Mouse (Mus musculus) CH12.LX (cell line): ENCODE data around the gene Abca7. TPM values are rescaled to one million over a fixed set of nuclear protein-coding genes. Genes with fewer than 3 reads are reported as not detected.

Experiments used
- DNase-seq: peaks from one replicate; pipeline ENCODE4 v3.0.0-alpha.2; 2013; ENCODE audit errors: extremely low read depth
- H3K27ac ChIP-seq: 2 replicates; pipeline ENCODE4 v1.5.1; 2012; ENCODE audit warnings: low read depth, mild to moderate bottlenecking, control low read depth, moderate library complexity; ENCODE audit not compliant: insufficient read depth
- H3K27me3 ChIP-seq: replicated peaks from 2 replicates; pipeline ENCODE3; 2012; ENCODE audit warnings: inconsistent platforms
- H3K36me3 ChIP-seq, 2 experiments: replicated peaks in 1 of 2; 2 replicates each; pipeline versions ENCODE3 to v1.6.1; 2012; ENCODE audit warnings: inconsistent platforms in 1 of 2, low read length in 1 of 2, mild to moderate bottlenecking in 1 of 2, mixed read lengths in 1 of 2, moderate library complexity in 1 of 2; ENCODE audit not compliant: control insufficient read depth in 1 of 2, insufficient read depth in 1 of 2
- H3K4me1 ChIP-seq, 2 experiments: 2 replicates each; pipeline ENCODE4 v1.6.1; 2012; ENCODE audit warnings: inconsistent platforms in 1 of 2, moderate library complexity in 1 of 2; ENCODE audit not compliant: insufficient read depth in 2 of 2, control insufficient read depth in 1 of 2
- H3K4me2 ChIP-seq: 2 replicates; pipeline ENCODE4 v1.6.1; 2012; ENCODE audit warnings: low read depth, mild to moderate bottlenecking, control low read depth; ENCODE audit not compliant: poor library complexity, insufficient read depth, severe bottlenecking
- H3K4me3 ChIP-seq, 3 experiments: fragments of 150-350 bp in 1 of 3; sonication (generic) in 1 of 3; replicated peaks in 1 of 3; 2 replicates each; pipeline versions ENCODE3 to v1.5.1; 2011 to 2012; ENCODE audit warnings: low read depth in 2 of 3, low read length in 2 of 3, mild to moderate bottlenecking in 2 of 3, moderate library complexity in 2 of 3, control low read depth in 1 of 3, improper control_type of control experiment in 1 of 3, inconsistent platforms in 1 of 3, mixed read lengths in 1 of 3; ENCODE audit not compliant: poor library complexity in 1 of 3
- H3K79me2 ChIP-seq: replicated peaks from 2 replicates; pipeline ENCODE4 v1.6.1; 2012; ENCODE audit warnings: mild to moderate bottlenecking, moderate library complexity; ENCODE audit not compliant: control insufficient read depth, poor library complexity, insufficient read depth, severe bottlenecking; ENCODE audit errors: extremely low read depth
- H3K9ac ChIP-seq: 2 replicates; pipeline ENCODE4 v1.6.1; 2012; ENCODE audit warnings: low read depth, mild to moderate bottlenecking, control low read depth, moderate library complexity; ENCODE audit not compliant: insufficient read depth
- H3K9me3 ChIP-seq: replicated peaks from 2 replicates; pipeline ENCODE3; 2012; ENCODE audit warnings: low read length, inconsistent platforms, mixed read lengths
- BHLHE40 ChIP-seq: IDR thresholded peaks from 2 replicates; pipeline ENCODE4 v1.6.1; 2011; ENCODE audit warnings: mild to moderate bottlenecking, low read depth, low read length, improper control_type of control experiment
- CHD2 ChIP-seq: IDR thresholded peaks from 2 replicates; pipeline ENCODE4 v1.6.1; 2011; ENCODE audit warnings: low read length, improper control_type of control experiment
- CTCF ChIP-seq, 2 experiments: IDR thresholded peaks in 1 of 2; conservative IDR thresholded peaks in 1 of 2; 2 replicates each; pipeline ENCODE4 v1.5.1; 2011 to 2012; ENCODE audit warnings: low read depth in 2 of 2, low read length in 2 of 2, improper control_type of control experiment in 1 of 2, inconsistent platforms in 1 of 2, mild to moderate bottlenecking in 1 of 2, moderate library complexity in 1 of 2
- E2F4 ChIP-seq: IDR thresholded peaks from 2 replicates; pipeline ENCODE4 v1.6.1; 2011; ENCODE audit warnings: low read depth, low read length, improper control_type of control experiment; ENCODE audit not compliant: insufficient replicate concordance
- ELF1 ChIP-seq: IDR thresholded peaks from 2 replicates; pipeline ENCODE4 v1.6.1; 2014; ENCODE audit warnings: low read depth, mild to moderate bottlenecking, inconsistent platforms, low read length, improper control_type of control experiment
- IRF4 ChIP-seq: IDR thresholded peaks from 2 replicates; pipeline ENCODE4 v1.6.1; 2014; ENCODE audit warnings: low read depth, mild to moderate bottlenecking, inconsistent platforms, low read length, improper control_type of control experiment
- MAFK ChIP-seq: IDR thresholded peaks from 2 replicates; pipeline ENCODE4 v1.6.1; 2011; ENCODE audit warnings: low read length, improper control_type of control experiment; ENCODE audit not compliant: insufficient replicate concordance
- MAZ ChIP-seq: IDR thresholded peaks from 2 replicates; pipeline ENCODE4 v1.6.1; 2012; ENCODE audit warnings: low read depth, mild to moderate bottlenecking, inconsistent platforms, low read length, improper control_type of control experiment, moderate library complexity
- MXI1 ChIP-seq: IDR thresholded peaks from 2 replicates; pipeline ENCODE4 v1.6.1; 2011; ENCODE audit warnings: mild to moderate bottlenecking, low read depth, low read length, improper control_type of control experiment
- PAX5 ChIP-seq: IDR thresholded peaks from 2 replicates; pipeline ENCODE4 v1.6.1; 2012; ENCODE audit warnings: low read length, inconsistent platforms, mixed read lengths
- POLR2A ChIP-seq: IDR thresholded peaks from 2 replicates; pipeline ENCODE4 v1.6.1; 2011; ENCODE audit warnings: low read depth, mild to moderate bottlenecking, improper control_type of control experiment, low read length
- RCOR1 ChIP-seq: conservative IDR thresholded peaks from 2 replicates; pipeline ENCODE4 v1.6.1; 2012; ENCODE audit warnings: low read depth, mild to moderate bottlenecking, inconsistent platforms, low read length, improper control_type of control experiment
- SIN3A ChIP-seq: IDR thresholded peaks from 2 replicates; pipeline ENCODE4 v1.6.1; 2012; ENCODE audit warnings: low read length, improper control_type of control experiment, inconsistent platforms
- SMC3 ChIP-seq: IDR thresholded peaks from 2 replicates; pipeline ENCODE4 v1.6.1; 2011; ENCODE audit warnings: low read depth, low read length, improper control_type of control experiment
- TBP ChIP-seq: conservative IDR thresholded peaks from 2 replicates; pipeline ENCODE4 v1.6.1; 2011; ENCODE audit warnings: low read depth, low read length, improper control_type of control experiment
- USF1 ChIP-seq: IDR thresholded peaks from 2 replicates; pipeline ENCODE4 v1.6.1; 2014; ENCODE audit warnings: low read depth, mild to moderate bottlenecking, inconsistent platforms, low read length, improper control_type of control experiment
- USF2 ChIP-seq: conservative IDR thresholded peaks from 2 replicates; pipeline ENCODE4 v1.6.1; 2011; ENCODE audit warnings: low read depth, low read length, improper control_type of control experiment
- ZC3H11A ChIP-seq: IDR thresholded peaks from 2 replicates; pipeline ENCODE4 v1.6.1; 2012; ENCODE audit warnings: low read depth, mild to moderate bottlenecking, inconsistent platforms, low read length, improper control_type of control experiment
- ZKSCAN1 ChIP-seq: IDR thresholded peaks from 2 replicates; pipeline ENCODE4 v1.6.1; 2012; ENCODE audit warnings: low read depth, inconsistent platforms, low read length, improper control_type of control experiment, borderline replicate concordance
- dilution Hi-C: fragments of 300-500 bp; cut with MboI; formaldehyde crosslinking; loops from 2 replicates; pipeline ENCODE4 v1.14.3; 2020; ENCODE audit warnings: low sequenced_read_pairs; ENCODE audit not compliant: extremely low pct_unique_long_range_greater_than_20kb, extremely low pct_ligation_motif_present
- in situ Hi-C: fragments of 300-500 bp; cut with MboI; formaldehyde crosslinking; loops from 3 replicates; pipeline ENCODE4 v1.14.3; 2019; ENCODE audit warnings: low sequenced_read_pairs, low pct_ligation_motif_present, low pct_unique_long_range_greater_than_20kb, mixed read lengths
- polyA plus RNA-seq: library from polyadenylated mRNA; unstranded; fragments of >175 nt; gene quantifications from 2 replicates; pipeline ENCODE4 v1.2.1, GENCODE M21; 2012; ENCODE audit warnings: low read depth; ENCODE audit not compliant: insufficient read length
- total RNA-seq, 2 experiments: library from RNA; depleted of rRNA; stranded (reverse); fragments of 300-350 nt in 1 of 2; fragments of >200 nt in 1 of 2; gene quantifications; 2 replicates each; pipeline ENCODE4 v1.2.3; 2012 to 2014

Abca7 gene
- total and polyA plus RNA-seq, 3 experiments = 2.3 to 7.0 (median 6.1) TPM

- TF ChIP-seq E2F4 (no peak), ELF1 (peak; percentile 69), ZC3H11A (no peak)
Measured at GRCm38 (mm10) chr10:80016511-80016910, 20.2 kb downstream of the Abca7 start, which contains the start of gene Arhgap45 (continued).

DNA sequence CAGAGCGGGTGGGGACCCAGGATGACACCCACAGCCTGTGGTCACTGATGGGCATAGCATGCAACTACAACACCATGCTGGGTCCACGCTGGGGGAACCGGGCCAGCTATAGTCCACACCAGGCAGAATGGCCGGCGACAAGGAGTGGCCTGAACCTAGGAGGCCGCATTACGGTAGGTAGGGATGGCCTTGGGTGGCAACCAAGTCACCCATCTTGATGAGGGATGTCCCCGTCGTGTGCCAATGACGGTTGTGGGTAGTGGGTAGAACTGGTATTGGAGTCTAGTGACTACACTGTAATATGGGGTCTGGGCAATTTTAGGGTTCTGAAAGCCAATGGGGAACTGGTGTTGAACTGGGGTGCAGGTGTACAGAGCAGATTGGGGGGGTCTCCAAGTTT lies 20.6 kb downstream of the Abca7 start:
- Histone ChIP-seq H3K9ac (peak overlapping the region; percentile 86), H3K4me1 (peaks cover 12 to 34% of the 10 kb centered on the region in 2 experiments), H3K27ac (peak overlapping the region; percentile 44), H3K27me3 (no peaks in the 10 kb centered on the region), H3K9me3 (no peaks in the 10 kb centered on the region), H3K4me2 (peak overlapping the region; percentile 85), H3K4me3 (peak overlapping the region; percentile 77 to 81 (median 80)), H3K36me3 (peaks cover 40 to 75% of the 10 kb centered on the region in 2 experiments), H3K79me2 (peaks cover 8% of the 10 kb centered on the region)
- dilution Hi-C loops = no loop called here
- DNase-seq = no peak
- in situ Hi-C loops = no loop called here
- TF ChIP-seq E2F4 (no peak), MXI1 (no peak), TBP (no peak), CTCF (conservative IDR thresholded peaks at IDR 0.05 in 1 of 2, IDR thresholded peaks at IDR 0.05 in 1 of 2; ENCODE audit: low read depth in 2 of 2, low read length in 2 of 2) (no peak), MAFK (no peak), RCOR1 (no peak), IRF4 (no peak), ZKSCAN1 (no peak), PAX5 (no peak), POLR2A (no peak), SMC3 (no peak)

DNA sequence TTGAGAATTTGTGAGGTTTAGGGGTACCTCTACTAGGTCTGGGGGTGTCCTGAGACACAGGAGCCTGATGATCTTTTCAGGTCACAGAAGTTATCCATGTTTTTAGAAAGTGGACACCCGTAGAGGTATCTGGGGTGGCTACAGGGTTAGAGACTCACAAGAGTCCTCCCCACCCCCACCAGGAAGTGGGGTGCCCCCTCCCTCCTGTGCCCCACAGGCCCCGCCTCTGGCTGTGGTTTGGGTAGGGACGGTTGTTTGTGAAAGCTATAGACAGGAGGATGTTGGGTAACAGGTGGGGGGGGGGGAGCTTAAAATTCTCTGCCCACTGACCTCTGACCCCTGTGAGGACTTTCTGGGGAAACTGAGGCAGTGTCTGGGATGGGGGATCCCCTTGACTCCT lies 21.1 kb downstream of the Abca7 start:
- dilution Hi-C loops (no loop called here), in situ Hi-C loops (no loop called here)
- peak overlapping the region; percentile 86 for H3K9ac ChIP-seq
- H3K36me3 ChIP-seq = peaks cover 42 to 75% of the 10 kb centered on the region in 2 experiments
- H3K9me3 ChIP-seq = no peaks in the 10 kb centered on the region
- peak; percentile 70 for DNase-seq
- H3K27me3 ChIP-seq = no peaks in the 10 kb centered on the region
- H3K4me1 ChIP-seq = peaks cover 12 to 34% of the 10 kb centered on the region in 2 experiments
- H3K27ac ChIP-seq = peak overlapping the region; percentile 62
- peaks cover 8% of the 10 kb centered on the region for H3K79me2 ChIP-seq
- peak overlapping the region; percentile 85 for H3K4me2 ChIP-seq
- H3K4me3 ChIP-seq = peak overlapping the region; percentile 77 to 81 (median 80)
- no peak for TF ChIP-seq USF2
- peak; percentile 90 for TF ChIP-seq MAZ
- TF ChIP-seq USF1 = no peak
- TF ChIP-seq BHLHE40 = 0 out of 2 replicates have a peak, but pooled peaks have one; percentile 7
- peak; percentile 69 for TF ChIP-seq CHD2
- peak; percentile 10; the same call in 1 of the 2 replicates for TF ChIP-seq IRF4
- TF ChIP-seq SIN3A = peak; percentile 33; the same call in 1 of the 2 replicates
- TF ChIP-seq ELF1 = peak; percentile 85
- TF ChIP-seq, all 38 proteins: peak for 6
